Mouse (Mus musculus) liver, embryonic 12.5 days (tissue): ENCODE data around the gene Ccdc117. TPM values are rescaled to one million over a fixed set of nuclear protein-coding genes. Genes with fewer than 3 reads are reported as not detected.
"Not testable (repeated sequence)": the region's sequence is repeated elsewhere in the genome, so short reads cannot be mapped to it uniquely, and the experiment has no call there.

Experiments used
- ATAC-seq: fragments of 200-750 bp; cut with Nextera tagmentation; 2 replicates; pipeline ENCODE4 v1.8.0; 2017; ENCODE audit warnings: moderate number of reproducible peaks, mild to moderate bottlenecking, moderate library complexity
- H3K27ac ChIP-seq: fragments of 300-500 bp; sonication (generic); 2 replicates; pipeline ENCODE4 v1.5.1; 2016; ENCODE audit warnings: mild to moderate bottlenecking
- H3K27me3 ChIP-seq: fragments of 300-500 bp; sonication (generic); replicated peaks from 2 replicates; pipeline ENCODE4 v1.6.1; 2016; ENCODE audit warnings: mild to moderate bottlenecking, moderate library complexity
- H3K36me3 ChIP-seq: fragments of 300-500 bp; sonication (generic); 2 replicates; pipeline ENCODE4 v1.6.1; 2016; ENCODE audit warnings: mild to moderate bottlenecking, moderate library complexity
- H3K4me1 ChIP-seq: fragments of 300-500 bp; sonication (generic); 2 replicates; pipeline ENCODE4 v1.6.1; 2016
- H3K4me2 ChIP-seq: fragments of 300-500 bp; sonication (generic); 2 replicates; pipeline ENCODE4 v1.6.1; 2016; ENCODE audit warnings: mild to moderate bottlenecking, moderate library complexity
- H3K4me3 ChIP-seq: fragments of 300-500 bp; sonication (generic); 2 replicates; pipeline ENCODE4 v1.5.1; 2016; ENCODE audit warnings: mild to moderate bottlenecking, moderate library complexity
- H3K9ac ChIP-seq: fragments of 300-500 bp; sonication (generic); 2 replicates; pipeline ENCODE4 v1.6.1; 2016; ENCODE audit warnings: mild to moderate bottlenecking, moderate library complexity
- H3K9me3 ChIP-seq: fragments of 300-500 bp; sonication (generic); replicated peaks from 2 replicates; pipeline ENCODE4 v1.6.1; 2016; ENCODE audit warnings: mild to moderate bottlenecking, moderate library complexity
- WGBS: fragments of 180-500 bp; shearing (Covaris S2); methylation state at CpG from one replicate; pipeline ENCODE4 v1.1.7; 2016; ENCODE audit not compliant: insufficient replicate concordance; 5-methylcytosine and 5-hydroxymethylcytosine counted together
- polyA plus RNA-seq: library from polyadenylated mRNA; unstranded; fragments of >200 nt; fragmentation: Nextera tagmentation; extraction: Ambion mirVana; gene quantifications from 2 replicates; pipeline ENCODE4 v1.2.1, GENCODE M21; 2016

Ccdc117 gene
- polyA plus RNA-seq, 1 experiment from 2014 or later = 19.1 TPM

DNA sequence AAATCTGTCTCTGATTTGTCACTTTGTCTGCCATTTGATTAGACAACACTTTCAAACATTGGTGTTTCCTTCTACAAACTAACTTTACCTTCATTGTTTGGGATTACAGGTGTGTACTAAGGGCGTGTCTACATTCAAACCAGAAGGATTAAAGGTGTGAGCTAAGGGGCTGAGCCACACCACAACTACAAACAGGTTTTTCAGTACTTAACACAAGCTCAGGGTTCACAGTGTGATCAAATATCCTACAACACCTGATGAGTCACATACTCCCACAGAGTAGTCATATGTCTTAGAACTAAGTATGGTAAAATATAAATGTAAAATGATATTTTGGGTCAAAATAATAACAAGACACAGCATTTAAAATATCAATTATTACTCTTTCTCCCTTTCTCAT, 9.9 kb upstream of the Ccdc117 start:
- no peak for ATAC-seq
- 52% methylated on average over 1 of the region's 1 CpGs for WGBS

GRCm38 (mm10) chr11:5551430-5551829, 9.4 kb upstream of the Ccdc117 start:
- 81% methylated on average over 5 of the region's 5 CpGs for WGBS
- Histone ChIP-seq H3K4me2 (no peak overlapping the region), H3K27me3 (no peaks in the 10 kb centered on the region), H3K9me3 (peaks cover 8% of the 10 kb centered on the region; the same call in 1 of the 2 replicates), H3K4me3 (no peak overlapping the region), H3K36me3 (no peaks in the 10 kb centered on the region), H3K27ac (no peak overlapping the region), H3K4me1 (no peaks in the 10 kb centered on the region), H3K9ac (no peak overlapping the region)
- ATAC-seq = no peak

More for the DNA sequence above, 9.9 kb upstream of the Ccdc117 start:
- Histone ChIP-seq H3K27ac (no peak overlapping the region), H3K9me3 (peaks cover 8% of the 10 kb centered on the region; the same call in 1 of the 2 replicates), H3K4me3 (no peak overlapping the region), H3K27me3 (no peaks in the 10 kb centered on the region), H3K4me2 (no peak overlapping the region), H3K9ac (no peak overlapping the region), H3K36me3 (no peaks in the 10 kb centered on the region), H3K4me1 (no peaks in the 10 kb centered on the region)

DNA sequence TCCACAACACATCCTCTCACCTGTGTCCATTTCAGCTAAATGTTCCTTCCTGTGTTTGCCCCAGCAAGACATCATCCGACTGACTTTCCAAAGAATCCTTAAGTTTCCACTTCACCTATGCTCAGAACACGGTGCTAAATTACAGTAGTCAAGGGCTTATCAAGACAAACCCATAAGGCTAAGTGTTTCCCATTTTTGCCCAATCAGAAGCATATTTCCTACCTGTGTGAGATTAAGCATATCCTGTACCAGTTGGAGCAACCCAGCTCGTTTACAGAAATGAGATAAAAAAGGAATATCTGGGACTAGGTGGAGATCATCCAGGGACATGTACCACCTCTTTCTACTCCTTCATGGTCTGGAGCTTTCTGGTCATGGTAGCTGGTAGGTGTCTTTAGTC, 4.7 kb upstream of the Ccdc117 start:
- no peak for ATAC-seq
- Histone ChIP-seq H3K4me2 (no peak overlapping the region), H3K9ac (no peak overlapping the region), H3K4me3 (no peak overlapping the region), H3K27ac (no peak overlapping the region), H3K27me3 (no peaks in the 10 kb centered on the region), H3K9me3 (peaks cover 8% of the 10 kb centered on the region; the same call in 1 of the 2 replicates), H3K4me1 (peaks cover 10% of the 10 kb centered on the region), H3K36me3 (no peaks in the 10 kb centered on the region)
- WGBS = 59% methylated on average over 3 of the region's 3 CpGs

DNA sequence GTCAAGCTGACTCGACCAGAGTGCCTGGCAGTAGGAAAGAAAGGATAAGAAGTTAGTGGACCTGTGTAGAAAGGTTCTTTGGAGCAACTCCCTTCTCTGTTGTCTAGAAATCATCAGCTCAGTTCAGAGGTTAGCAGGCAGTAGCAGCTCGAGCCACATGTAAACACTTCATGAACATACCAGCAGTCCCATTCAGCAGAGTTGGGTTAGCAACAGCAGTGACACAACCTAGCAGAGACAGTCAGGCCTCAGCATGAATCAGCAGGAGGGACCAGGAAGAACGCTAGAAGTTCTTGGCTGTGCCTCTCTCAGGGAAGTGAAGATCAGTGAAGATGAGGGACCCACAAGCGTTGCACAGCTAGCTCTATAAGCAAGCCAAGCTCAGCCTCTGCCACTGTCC, 3.5 kb upstream of the Ccdc117 start:
- H3K4me2 ChIP-seq = no peak overlapping the region
- H3K9ac ChIP-seq = no peak overlapping the region
- no peaks in the 10 kb centered on the region for H3K27me3 ChIP-seq
- no peak for ATAC-seq
- H3K27ac ChIP-seq = no peak overlapping the region
- no peaks in the 10 kb centered on the region for H3K36me3 ChIP-seq
- H3K4me3 ChIP-seq = no peak overlapping the region
- peaks cover 17% of the 10 kb centered on the region for H3K4me1 ChIP-seq
- H3K9me3 ChIP-seq = peaks cover 8% of the 10 kb centered on the region; the same call in 1 of the 2 replicates
- 67% methylated on average over 4 of the region's 4 CpGs for whole genome bisulfite sequencing

GRCm38 (mm10) chr11:5544709-5545108, 2.7 kb upstream of the Ccdc117 start:
- not testable (repeated sequence) for H3K4me3 ChIP-seq, H3K4me2 ChIP-seq, H3K27me3 ChIP-seq, H3K9me3 ChIP-seq, H3K9ac ChIP-seq, H3K36me3 ChIP-seq, H3K27ac ChIP-seq, ATAC-seq
- peaks cover 21% of the 10 kb centered on the region for H3K4me1 ChIP-seq
- WGBS = 67% methylated on average over 1 of the region's 1 CpGs

DNA sequence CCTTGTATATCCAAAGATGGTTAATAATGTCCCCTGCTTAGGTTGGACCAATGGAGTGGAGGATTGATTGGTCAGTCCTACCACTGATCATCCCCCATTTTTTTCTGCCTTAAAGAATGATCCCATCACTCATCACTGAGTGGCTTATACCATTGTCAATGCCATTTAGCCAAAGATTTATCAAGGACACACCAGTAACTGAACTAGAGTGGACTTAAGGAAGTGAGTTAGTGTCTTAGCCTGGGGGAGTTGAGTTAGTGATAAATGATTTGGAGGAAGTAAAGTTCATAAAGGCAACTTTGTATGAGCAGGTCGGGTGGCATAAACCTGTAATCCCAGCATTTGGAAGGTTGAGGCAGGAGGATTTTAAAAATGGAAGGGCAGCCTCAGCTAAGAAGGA, 1.3 kb upstream of the Ccdc117 start:
- Histone ChIP-seq H3K4me1 (peaks cover 34% of the 10 kb centered on the region), H3K4me3 (no peak overlapping the region), H3K4me2 (no peak overlapping the region), H3K36me3 (peaks cover 11% of the 10 kb centered on the region), H3K27ac (no peak overlapping the region), H3K9me3 (no peaks in the 10 kb centered on the region), H3K9ac (no peak overlapping the region), H3K27me3 (no peaks in the 10 kb centered on the region)
- ATAC-seq = no peak
- WGBS = 63% methylated on average over 1 of the region's 1 CpGs

GRCm38 (mm10) chr11:5542482-5543185, 647 bp upstream of the Ccdc117 start:
- ATAC-seq = no peak
- Histone ChIP-seq H3K4me1 (peaks cover 37% of the 10 kb centered on the region), H3K4me2 (peak overlapping the region; percentile 83), H3K4me3 (peak overlapping the region; percentile 92), H3K9ac (peak overlapping the region; percentile 93; the same call in 1 of the 2 replicates), H3K9me3 (no peaks in the 10 kb centered on the region), H3K27me3 (no peaks in the 10 kb centered on the region), H3K27ac (peak overlapping the region; percentile 47; the same call in 1 of the 2 replicates), H3K36me3 (peaks cover 16% of the 10 kb centered on the region)
- 41% methylated on average over 5 of the region's 5 CpGs for WGBS

GRCm38 (mm10) chr11:5541230-5541798, 673 bp downstream of the Ccdc117 start:
- Histone ChIP-seq H3K36me3 (peaks cover 23% of the 10 kb centered on the region), H3K9me3 (no peaks in the 10 kb centered on the region), H3K27ac (peak overlapping the region; percentile 92), H3K4me2 (peak overlapping the region; percentile 83), H3K27me3 (no peaks in the 10 kb centered on the region), H3K9ac (peak overlapping the region; percentile 93), H3K4me1 (peaks cover 37% of the 10 kb centered on the region), H3K4me3 (peak overlapping the region; percentile 92)
- WGBS = under 1% methylated on average over 28 of the region's 28 CpGs
- ATAC-seq = no peak

GRCm38 (mm10) chr11:5540331-5540730, 1.7 kb downstream of the Ccdc117 start:
- Histone ChIP-seq H3K4me1 (peaks cover 37% of the 10 kb centered on the region), H3K9me3 (no peaks in the 10 kb centered on the region), H3K36me3 (peaks cover 26% of the 10 kb centered on the region), H3K27ac (no peak overlapping the region), H3K27me3 (no peaks in the 10 kb centered on the region), H3K4me3 (peak overlapping the region; percentile 92), H3K4me2 (peak overlapping the region; percentile 83), H3K9ac (peak overlapping the region; percentile 93)
- 41% methylated on average over 4 of the region's 4 CpGs for WGBS
- no peak for ATAC-seq

- H3K36me3 ChIP-seq = peaks cover 55% of the 10 kb centered on the region
- H3K4me3 ChIP-seq, H3K27me3 ChIP-seq, H3K27ac ChIP-seq, ATAC-seq, H3K9ac ChIP-seq, H3K4me2 ChIP-seq, H3K9me3 ChIP-seq: not testable (repeated sequence)
- 84% methylated on average over 4 of the region's 4 CpGs for WGBS
- H3K4me1 ChIP-seq = peaks cover 30% of the 10 kb centered on the region
Measured at GRCm38 (mm10) chr11:5537454-5537853, 4.5 kb downstream of the Ccdc117 start.

GRCm38 (mm10) chr11:5533108-5533507, 8.9 kb downstream of the Ccdc117 start:
- no peaks in the 10 kb centered on the region for H3K27me3 ChIP-seq
- no peaks in the 10 kb centered on the region for H3K9me3 ChIP-seq
- H3K4me2 ChIP-seq = no peak overlapping the region
- H3K27ac ChIP-seq = no peak overlapping the region
- peak; percentile 35; the same call in 1 of the 2 replicates for ATAC-seq
- H3K9ac ChIP-seq = no peak overlapping the region
- H3K4me1 ChIP-seq = peaks cover 19% of the 10 kb centered on the region
- H3K36me3 ChIP-seq = peaks cover 86% of the 10 kb centered on the region
- no peak overlapping the region for H3K4me3 ChIP-seq
- WGBS = 90% methylated on average over 5 of the region's 5 CpGs

GRCm38 (mm10) chr11:5530717-5531116, 11.3 kb downstream of the Ccdc117 start:
- H3K4me1 ChIP-seq = peaks cover 18% of the 10 kb centered on the region
- no peak overlapping the region for H3K9ac ChIP-seq
- H3K9me3 ChIP-seq = no peaks in the 10 kb centered on the region
- H3K4me2 ChIP-seq = no peak overlapping the region
- H3K27me3 ChIP-seq = no peaks in the 10 kb centered on the region
- 59% methylated on average over 6 of the region's 6 CpGs for WGBS
- no peak for ATAC-seq
- no peak overlapping the region for H3K4me3 ChIP-seq
- H3K36me3 ChIP-seq = peaks cover 96% of the 10 kb centered on the region
- no peak overlapping the region for H3K27ac ChIP-seq
